Mouse (Mus musculus) erythroblast, embryonic 14.5 days (primary cell): ENCODE data around the gene Cpm.

Source experiments
- GATA1 ChIP-seq: IDR thresholded peaks from 2 replicates; pipeline ENCODE4 v1.6.1; 2012; ENCODE audit warnings: low read length, inconsistent platforms, mixed read lengths
- TAL1 ChIP-seq: IDR thresholded peaks from 3 replicates; pipeline ENCODE4 v1.6.1; 2012; ENCODE audit warnings: low read length, inconsistent platforms, mixed read lengths

DNA sequence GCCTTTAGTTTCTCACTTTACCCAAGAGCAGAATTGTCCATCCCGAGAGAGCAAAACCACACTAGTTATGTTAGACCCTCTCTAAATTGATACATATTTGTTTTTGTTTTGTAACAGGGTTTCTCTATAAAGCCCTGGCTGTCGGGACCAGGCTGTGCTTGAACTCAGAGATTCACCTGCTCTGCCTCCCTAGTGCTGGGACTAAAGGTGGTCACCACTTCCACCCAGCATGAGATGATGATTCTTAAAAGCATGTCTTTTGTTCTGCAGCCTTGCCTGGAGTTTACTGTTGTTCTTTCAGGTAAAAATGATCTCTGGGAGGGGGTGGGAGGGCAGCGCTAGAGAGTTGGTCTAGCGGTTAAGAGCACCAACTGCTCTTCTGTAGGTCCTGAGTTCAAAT, 97.0 kb downstream of the Cpm start:
- no peak for TF ChIP-seq GATA1
- no peak for TF ChIP-seq TAL1
